Mouse (Mus musculus) liver, embryonic 11.5 days (tissue): ENCODE results near the gene Tfr2. TPM values are rescaled to one million over a fixed set of nuclear protein-coding genes. Genes with fewer than 3 reads are reported as not detected.
"Not testable (repeated sequence)": the region's sequence is repeated elsewhere in the genome, so short reads cannot be mapped to it uniquely, and the experiment has no call there.

ENCODE experiments used
- ATAC-seq: fragments of 200-750 bp; cut with Nextera tagmentation; replicated peaks from 2 replicates; pipeline ENCODE4 v1.8.0; 2017; ENCODE audit warnings: moderate number of reproducible peaks, mild to moderate bottlenecking, moderate TSS enrichment, moderate library complexity; ENCODE audit not compliant: low FRiP score
- DNase-seq: peaks from one replicate; pipeline ENCODE4 v3.0.0-alpha.2; 2017; ENCODE audit warnings: low spot score
- H3K27ac ChIP-seq: fragments of 300-500 bp; sonication (generic); 2 replicates; pipeline ENCODE4 v1.5.1; 2014; ENCODE audit warnings: mild to moderate bottlenecking, low read depth, low read length, control low read depth
- H3K27me3 ChIP-seq: fragments of 300-500 bp; sonication (generic); replicated peaks from 2 replicates; pipeline ENCODE4 v1.6.1; 2014; ENCODE audit warnings: low read length, mixed read lengths; ENCODE audit not compliant: control insufficient read depth, insufficient read depth
- H3K36me3 ChIP-seq: fragments of 300-500 bp; sonication (generic); 2 replicates; pipeline ENCODE4 v1.6.1; 2014; ENCODE audit warnings: mild to moderate bottlenecking, low read length, moderate library complexity, mixed read lengths; ENCODE audit not compliant: control insufficient read depth, insufficient read depth
- H3K4me1 ChIP-seq: fragments of 300-500 bp; sonication (generic); replicated peaks from 2 replicates; pipeline ENCODE4 v1.6.1; 2014; ENCODE audit warnings: low read length, mixed read lengths; ENCODE audit not compliant: control insufficient read depth, insufficient read depth
- H3K4me2 ChIP-seq: fragments of 300-500 bp; sonication (generic); 2 replicates; pipeline ENCODE4 v1.6.1; 2014; ENCODE audit warnings: mild to moderate bottlenecking, control low read depth, moderate library complexity
- H3K4me3 ChIP-seq: fragments of 300-500 bp; sonication (generic); 2 replicates; pipeline ENCODE4 v1.5.1; 2014; ENCODE audit warnings: low read depth, low read length, control low read depth
- H3K9ac ChIP-seq: fragments of 300-500 bp; sonication (generic); 2 replicates; pipeline ENCODE4 v1.6.1; 2014; ENCODE audit warnings: low read depth, low read length, control low read depth
- H3K9me3 ChIP-seq: fragments of 300-500 bp; sonication (generic); 2 replicates; pipeline ENCODE4 v1.6.1; 2016; ENCODE audit warnings: low read length, inconsistent platforms, mixed read lengths; ENCODE audit not compliant: control insufficient read depth
- WGBS: fragments of 180-500 bp; shearing (Covaris S2); extraction: QIAGEN DNeasy Blood & Tissue Kit; methylation state at CpG from one replicate; pipeline ENCODE4 v1.1.7; 2014; 5-methylcytosine and 5-hydroxymethylcytosine counted together
- polyA plus RNA-seq: library from polyadenylated mRNA; unstranded; fragments of >200 nt; fragmentation: Nextera tagmentation; extraction: Ambion mirVana; gene quantifications from 2 replicates; pipeline ENCODE4 v1.2.1, GENCODE M21; 2014

Tfr2 gene
- polyA plus RNA-seq, 1 experiment from 2014 or later: 65.4 TPM

DNA sequence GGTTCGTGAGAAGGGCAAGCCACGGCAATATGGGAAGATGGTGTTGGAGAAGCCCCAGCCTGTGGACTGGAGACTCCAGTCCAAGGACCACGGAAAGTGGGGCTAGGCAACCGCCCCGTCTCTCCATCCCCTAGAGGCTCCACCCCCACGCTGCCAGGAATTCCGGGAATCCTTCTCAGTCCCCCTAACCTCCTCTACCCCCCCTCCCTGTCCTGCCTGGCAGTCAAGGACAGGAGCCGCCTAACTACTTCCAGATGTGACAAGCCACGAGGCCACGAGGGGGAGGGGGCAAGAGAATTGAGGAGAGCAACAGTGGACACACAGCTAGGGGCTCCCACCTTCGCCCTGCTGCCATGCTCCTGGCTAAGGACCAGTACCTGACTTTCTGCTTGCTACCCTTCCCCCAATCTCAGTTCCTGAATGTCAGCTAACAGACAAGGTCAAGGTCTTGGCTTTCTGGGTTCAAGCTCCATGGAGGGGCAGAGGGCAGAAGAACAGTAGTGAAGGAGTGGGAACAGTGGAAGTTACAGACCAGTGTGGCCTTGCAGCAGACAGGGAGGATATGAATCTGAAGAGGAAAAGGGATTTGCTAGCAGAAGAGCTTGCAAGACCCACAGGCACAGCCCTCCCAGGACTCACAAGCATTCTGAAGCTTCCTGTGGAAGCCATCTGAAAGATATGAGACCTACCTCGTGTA lies 41.1 kb downstream of the Tfr2 start:
- Histone ChIP-seq H3K4me2 (peak overlapping the region; percentile 56), H3K27ac (peak overlapping the region; percentile 79), H3K9me3 (no peaks in the 10 kb centered on the region), H3K9ac (peak overlapping the region; percentile 50; the same call in 1 of the 2 replicates), H3K4me1 (peaks cover 28% of the 10 kb centered on the region), H3K36me3 (peaks cover 5% of the 10 kb centered on the region; the same call in 1 of the 2 replicates), H3K27me3 (peaks cover 7% of the 10 kb centered on the region), H3K4me3 (peak overlapping the region; percentile 28)
- 0 out of 2 replicates have a peak, but pooled peaks have one; percentile 21 for ATAC-seq
- 21% methylated on average over 11 of the region's 12 CpGs for WGBS
- peak; percentile 55 for DNase-seq

DNA sequence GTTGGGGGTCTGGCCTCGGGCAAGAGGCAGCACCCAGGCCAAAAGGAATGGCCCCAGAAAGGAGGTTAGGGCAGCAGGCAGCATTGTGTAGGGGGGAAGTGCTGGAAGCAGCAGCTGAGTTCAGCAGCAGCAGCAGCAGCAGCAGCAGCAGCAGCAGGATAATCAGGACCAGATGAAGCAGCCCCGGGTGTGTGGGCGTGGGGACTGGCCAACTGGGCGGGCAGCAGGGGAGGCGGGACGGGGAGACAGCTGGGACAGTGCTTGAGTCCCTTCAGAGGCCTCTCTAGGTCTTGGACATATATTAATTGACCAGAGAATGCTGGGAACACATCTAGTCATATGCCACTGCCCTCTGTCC lies 41.6 kb downstream of the Tfr2 start:
- H3K27ac ChIP-seq: peak overlapping the region; percentile 79
- peak overlapping the region; percentile 28 for H3K4me3 ChIP-seq
- H3K27me3 ChIP-seq: peaks cover 7% of the 10 kb centered on the region
- ATAC-seq (no peak; the same call in 1 of the 2 replicates), DNase-seq (peak; percentile 60)
- H3K4me2 ChIP-seq: peak overlapping the region; percentile 56
- H3K9ac ChIP-seq: peak overlapping the region; percentile 50; the same call in 1 of the 2 replicates
- 9% methylated on average over 6 of the region's 6 CpGs for WGBS
- H3K36me3 ChIP-seq: 0 out of 2 replicates have a peak, but pooled peaks cover 3% of the 10 kb centered on the region
- peaks cover 25% of the 10 kb centered on the region for H3K4me1 ChIP-seq
- H3K9me3 ChIP-seq: no peaks in the 10 kb centered on the region

- Histone ChIP-seq H3K36me3 (no peaks in the 10 kb centered on the region), H3K9me3 (no peaks in the 10 kb centered on the region), H3K4me1 (peaks cover 21% of the 10 kb centered on the region), H3K27ac (no peak overlapping the region; the same call in 1 of the 2 replicates), H3K9ac (no peak overlapping the region), H3K4me3 (no peak overlapping the region), H3K27me3 (peaks cover 3% of the 10 kb centered on the region), H3K4me2 (no peak overlapping the region)
- DNase-seq (no peak), ATAC-seq (no peak)
- WGBS: 67% methylated on average over 5 of the region's 5 CpGs
These were observed 43.4 kb downstream of the Tfr2 start for GRCm38 (mm10) chr5:137613076-137613475.

- DNase-seq (no peak), ATAC-seq (no peak)
- Histone ChIP-seq H3K27ac (no peak within 1 kb of the TSS; the same call in 1 of the 2 replicates), H3K9me3 (no peaks in the 10 kb centered on the region), H3K4me3 (no peak within 1 kb of the TSS), H3K9ac (no peak within 1 kb of the TSS), H3K36me3 (no peaks in the 10 kb centered on the region), H3K4me1 (peaks cover 17% of the 10 kb centered on the region), H3K27me3 (peaks cover 3% of the 10 kb centered on the region; the same call in 1 of the 2 replicates), H3K4me2 (no peak within 1 kb of the TSS)
- 36% methylated on average over 11 of the region's 11 CpGs for WGBS
These were observed 43.9 kb downstream of the Tfr2 start, which contains the start of gene Pcolce for GRCm38 (mm10) chr5:137613550-137613949. TSS of gene Pcolce (minus strand) at chr5:137613784.

DNA sequence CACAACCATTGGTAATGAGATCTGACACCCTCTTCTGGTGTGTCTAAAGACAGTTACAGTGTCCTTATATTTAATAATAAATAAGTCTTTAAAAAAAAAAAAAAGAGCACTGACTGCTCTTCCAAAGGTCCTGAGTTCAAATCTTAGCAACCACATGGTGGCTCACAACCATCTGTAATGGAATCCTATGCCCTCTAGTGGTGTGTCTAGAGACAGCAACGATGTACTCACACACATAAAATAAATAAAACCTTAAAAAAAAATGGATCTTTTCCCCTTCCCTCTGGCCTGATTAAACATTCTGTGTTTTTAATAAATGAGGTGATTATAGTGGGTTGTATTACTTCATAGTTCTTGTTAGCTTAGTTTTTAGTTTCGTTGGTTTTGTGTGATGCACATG lies 45.3 kb downstream of the Tfr2 start:
- not testable (repeated sequence) for H3K4me2 ChIP-seq, H3K27me3 ChIP-seq, H3K9me3 ChIP-seq, ATAC-seq, DNase-seq, H3K27ac ChIP-seq, H3K36me3 ChIP-seq, H3K9ac ChIP-seq, H3K4me3 ChIP-seq
- H3K4me1 ChIP-seq: peaks cover 13% of the 10 kb centered on the region
- 86% methylated on average over 2 of the region's 2 CpGs for whole genome bisulfite sequencing

DNA sequence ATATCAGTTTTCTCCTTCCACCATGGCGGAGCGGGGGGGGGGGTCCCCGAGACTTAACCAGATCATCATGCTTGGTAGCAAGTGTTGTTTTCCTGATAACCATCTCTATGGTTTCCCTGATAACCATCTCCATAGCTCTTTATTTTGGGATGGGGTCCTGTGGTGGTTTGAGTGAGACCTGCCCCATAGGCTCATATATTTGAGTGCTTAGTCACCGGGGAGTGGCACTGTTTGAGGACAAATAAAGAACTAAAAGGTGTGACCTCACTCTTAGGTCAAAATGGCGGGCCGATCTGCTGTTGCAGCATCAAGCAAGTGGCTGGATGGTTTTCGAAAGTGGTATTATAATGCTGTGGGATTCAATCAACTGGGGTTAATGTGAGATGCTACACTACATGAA lies 45.7 kb downstream of the Tfr2 start:
- WGBS: 80% methylated on average over 7 of the region's 7 CpGs
- H3K9me3 ChIP-seq: no peaks in the 10 kb centered on the region
- no peak overlapping the region for H3K9ac ChIP-seq
- peaks cover 13% of the 10 kb centered on the region for H3K4me1 ChIP-seq
- ATAC-seq (no peak), DNase-seq (no peak)
- no peaks in the 10 kb centered on the region for H3K36me3 ChIP-seq
- H3K4me3 ChIP-seq: no peak overlapping the region
- H3K4me2 ChIP-seq: no peak overlapping the region
- no peaks in the 10 kb centered on the region; the same call in 1 of the 2 replicates for H3K27me3 ChIP-seq
- no peak overlapping the region for H3K27ac ChIP-seq

DNA sequence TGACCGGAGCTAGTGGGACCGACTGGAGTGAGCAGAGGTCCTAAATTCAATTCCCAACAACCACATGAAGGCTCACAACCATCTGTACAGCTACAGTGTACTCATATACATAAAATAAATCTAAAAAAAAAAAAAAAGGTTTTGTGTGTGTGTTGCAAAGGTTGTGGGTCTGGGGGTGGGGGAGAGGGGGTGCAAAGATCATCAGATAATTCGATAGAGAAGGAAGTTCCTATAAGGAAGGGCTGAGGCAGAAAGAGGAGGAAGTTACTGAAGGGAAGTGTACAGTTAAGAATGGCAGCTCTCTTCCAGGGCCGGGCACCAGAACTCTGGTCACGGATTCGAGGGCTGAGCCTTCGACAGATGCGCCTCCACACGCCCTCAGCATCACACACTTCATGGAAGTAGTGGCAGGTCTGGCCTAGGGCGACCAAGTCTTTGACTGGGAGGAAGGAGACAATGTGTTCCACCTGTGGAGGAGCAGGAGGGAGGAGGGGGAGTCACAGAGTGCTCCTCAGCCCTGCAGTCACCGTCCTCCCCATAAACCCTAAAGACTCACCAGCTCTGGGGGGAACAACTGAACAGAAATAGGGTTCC lies 54.4 kb downstream of the Tfr2 start:
- H3K27ac ChIP-seq: no peak overlapping the region
- H3K9ac ChIP-seq: no peak overlapping the region
- H3K27me3 ChIP-seq: no peaks in the 10 kb centered on the region
- WGBS: 61% methylated on average over 11 of the region's 11 CpGs
- no peaks in the 10 kb centered on the region for H3K9me3 ChIP-seq
- peaks cover 5% of the 10 kb centered on the region; the same call in 1 of the 2 replicates for H3K4me1 ChIP-seq
- no peak for ATAC-seq
- no peak overlapping the region for H3K4me2 ChIP-seq
- no peak overlapping the region for H3K4me3 ChIP-seq
- DNase-seq: no peak
- H3K36me3 ChIP-seq: no peaks in the 10 kb centered on the region

- Histone ChIP-seq H3K27ac (peak overlapping the region; percentile 57), H3K36me3 (no peaks in the 10 kb centered on the region), H3K4me1 (peaks cover 30% of the 10 kb centered on the region), H3K9ac (peak overlapping the region; percentile 80), H3K9me3 (no peaks in the 10 kb centered on the region), H3K27me3 (no peaks in the 10 kb centered on the region), H3K4me3 (peak overlapping the region; percentile 55), H3K4me2 (peak overlapping the region; percentile 72)
- DNase-seq (no peak), ATAC-seq (no peak)
- 3% methylated on average over 9 of the region's 9 CpGs for WGBS
These were observed 58.4 kb downstream of the Tfr2 start for GRCm38 (mm10) chr5:137627991-137628390.
